7 mouse cellular contexts compared by ENCODE assay signal in the genomic region with DNA sequence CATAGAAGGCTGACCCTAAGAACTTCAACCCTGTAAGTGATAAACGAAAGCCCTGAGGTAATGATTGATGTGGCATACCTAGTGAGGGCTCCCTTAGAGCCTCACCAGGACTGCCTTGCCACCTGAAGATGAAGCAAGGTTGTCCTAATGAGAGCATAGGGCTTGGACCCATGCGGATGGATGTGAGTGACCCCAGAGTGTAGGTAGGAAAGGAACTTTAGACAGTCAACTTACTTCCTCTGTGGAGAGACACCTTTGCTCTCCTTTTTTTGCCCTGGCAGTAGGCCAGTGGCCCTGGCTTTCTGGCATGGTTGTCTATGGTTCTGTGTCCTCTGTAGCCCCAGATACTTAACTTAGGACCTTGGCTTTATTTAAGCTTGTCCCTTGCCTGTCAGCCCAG. TPM values are rescaled to one million over a fixed set of nuclear protein-coding genes. Genes with fewer than 3 reads are reported as not detected.
DNase-seq lines count a peak whose midpoint lies in the region; ATAC-seq and TF ChIP-seq lines count a peak whose summit lies in the region.

No protein-coding gene starts in this region.

- H3K9me3 ChIP-seq in E14TG2a.4 (ENCODE audit: low read length) = no peaks in the 10 kb centered on the region
- H3K9me3 ChIP-seq in MEL (replicated peaks; ENCODE audit: insufficient read depth, low read length) = no peaks in the 10 kb centered on the region
- H3K9me3 ChIP-seq in hindbrain, embryonic 12.5 days (replicated peaks) = no peaks in the 10 kb centered on the region
- H3K9me3 ChIP-seq in limb, embryonic 15.5 days = no peaks in the 10 kb centered on the region

- ATAC-seq in hindbrain, embryonic 12.5 days (ENCODE audit: low FRiP score) = no peak
- ATAC-seq in limb, embryonic 15.5 days (ENCODE audit: insufficient number of reproducible peaks, low FRiP score, low TSS enrichment, low read depth) = no peak

- H3K4me1 ChIP-seq in E14TG2a.4 (replicated peaks; ENCODE audit: low read depth, low read length) = peaks cover 38% of the 10 kb centered on the region
- H3K4me1 ChIP-seq in MEL (ENCODE audit: control insufficient read depth in 1 of 2, insufficient read depth in 2 of 2, low read length in 2 of 2) = peaks cover 0 to 12% of the 10 kb centered on the region in 2 experiments; a peak in 3 of 4 replicates
- peaks cover 20% of the 10 kb centered on the region for H3K4me1 ChIP-seq in hindbrain, embryonic 12.5 days
- H3K4me1 ChIP-seq in limb, embryonic 15.5 days = peaks cover 17% of the 10 kb centered on the region

- no peak for TF ChIP-seq RAD21 in MEL (IDR thresholded peaks at IDR 0.05; ENCODE audit: low read depth, low read length)

- peak overlapping the region; percentile 98 for H3K4me3 ChIP-seq in E14TG2a.4 (replicated peaks; ENCODE audit: low read length)
- peak overlapping the region; percentile 74 to 98 for H3K4me3 ChIP-seq in MEL (ENCODE audit: control insufficient read depth in 1 of 2, insufficient read depth in 1 of 2, low read depth in 2 of 2, low read length in 2 of 2)
- peak overlapping the region; percentile 96 for H3K4me3 ChIP-seq in hindbrain, embryonic 12.5 days
- peak overlapping the region; percentile 96 for H3K4me3 ChIP-seq in limb, embryonic 15.5 days

- H3K9ac ChIP-seq in MEL (ENCODE audit: control insufficient read depth, low read depth, low read length, poor library complexity, severe bottlenecking) = peak overlapping the region; percentile 83
- H3K9ac ChIP-seq in hindbrain, embryonic 12.5 days = peak overlapping the region; percentile 82
- H3K9ac ChIP-seq in limb, embryonic 15.5 days = peak overlapping the region; percentile 82; the same call in 1 of the 2 replicates

- no peak for TF ChIP-seq CTCF in E14TG2a.4 (conservative IDR thresholded peaks at IDR 0.05; ENCODE audit: low read length)
- TF ChIP-seq CTCF in MEL (IDR thresholded peaks at IDR 0.05 in 2 of 3, conservative IDR thresholded peaks at IDR 0.05 in 1 of 3; ENCODE audit: control insufficient read depth in 1 of 3, insufficient read depth in 1 of 3, low read depth in 2 of 3, low read length in 3 of 3, poor library complexity in 1 of 3, severe bottlenecking in 1 of 3) = no peak

- H3K27ac ChIP-seq in MEL (ENCODE audit: control insufficient read depth, low read depth, low read length) = no peak overlapping the region
- H3K27ac ChIP-seq in hindbrain, embryonic 12.5 days = no peak overlapping the region
- no peak overlapping the region for H3K27ac ChIP-seq in limb, embryonic 15.5 days

- H3K79me2 ChIP-seq in MEL (ENCODE audit: control insufficient read depth, insufficient read depth, low read length, poor library complexity) = peaks cover 33% of the 10 kb centered on the region

- no peak for TF ChIP-seq POLR2A in MEL (IDR thresholded peaks at IDR 0.05; ENCODE audit: control insufficient read depth in 1 of 2, insufficient read depth in 1 of 2, low read depth in 1 of 2, low read length in 2 of 2, poor library complexity in 1 of 2)

- no peak for TF ChIP-seq EP300 in MEL (IDR thresholded peaks at IDR 0.05; ENCODE audit: low read depth in 1 of 2, low read length in 2 of 2)

- H3K27me3 ChIP-seq in E14TG2a.4 (ENCODE audit: insufficient read depth, low read length) = peaks cover 6% of the 10 kb centered on the region
- H3K27me3 ChIP-seq in MEL (ENCODE audit: control insufficient read depth in 1 of 2, insufficient read depth in 2 of 2, low read length in 2 of 2) = no peaks in the 10 kb centered on the region
- H3K27me3 ChIP-seq in hindbrain, embryonic 12.5 days = 0 out of 2 replicates have a peak, but pooled peaks cover 4% of the 10 kb centered on the region
- H3K27me3 ChIP-seq in limb, embryonic 15.5 days = no peaks in the 10 kb centered on the region

- peak overlapping the region; percentile 100 for H3K4me2 ChIP-seq in hindbrain, embryonic 12.5 days (replicated peaks)
- H3K4me2 ChIP-seq in limb, embryonic 15.5 days = peak overlapping the region; percentile 100

- H3K36me3 ChIP-seq in E14TG2a.4 (ENCODE audit: insufficient read depth, low read length) (peaks cover 58% of the 10 kb centered on the region), MEL (ENCODE audit: control insufficient read depth in 1 of 2, insufficient read depth in 2 of 2, low read length in 2 of 2) (peaks cover 1 to 7% of the 10 kb centered on the region in 2 experiments; a peak in 3 of 4 replicates)
- H3K36me3 ChIP-seq in hindbrain, embryonic 12.5 days = peaks cover 36% of the 10 kb centered on the region
- H3K36me3 ChIP-seq in limb, embryonic 15.5 days = peaks cover 39% of the 10 kb centered on the region

- WGBS in hindbrain, embryonic 12.5 days = 89% methylated on average over 2 of the region's 2 CpGs
- WGBS in limb, embryonic 15.5 days = 86% methylated on average over 2 of the region's 2 CpGs

- DNase-seq in MEL (ENCODE audit: low read depth, low spot score) = no peak
- DNase-seq in spleen, postnatal 36 days (ENCODE audit: low spot score in 2 of 2) = no peak
- DNase-seq in frontal cortex, postnatal 36 days (ENCODE audit: low spot score in 2 of 2) = no peak
- no peak for DNase-seq in embryo, embryonic 10 days (ENCODE audit: low spot score)

TF ChIP-seq in MEL, 35 proteins besides CTCF, POLR2A, EP300 and RAD21:
- no peak for TF ChIP-seq NRF1 (IDR thresholded peaks at IDR 0.05; ENCODE audit: insufficient read depth, low read depth, low read length, poor library complexity, severe bottlenecking)
- no peak for TF ChIP-seq MAX (IDR thresholded peaks at IDR 0.05; ENCODE audit: low read length)
- TF ChIP-seq MYB (IDR thresholded peaks at IDR 0.05; ENCODE audit: low read depth, low read length) = no peak
- TF ChIP-seq TCF12 (IDR thresholded peaks at IDR 0.05; ENCODE audit: low read depth, low read length) = no peak
- TF ChIP-seq NELFE (IDR thresholded peaks at IDR 0.05; ENCODE audit: low read depth, low read length) = no peak
- TF ChIP-seq ZNF384 (IDR thresholded peaks at IDR 0.05; ENCODE audit: low read depth, low read length) = no peak

RNA-seq across cellular contexts. Expression of gene Tysnd1, which starts 1.7 kb away (rescaled TPM):
- 59.8 and 72.7 TPM in 2 replicates for total RNA-seq in MEL (2012; rRNA removed)
- polyA plus RNA-seq in MEL (2012; ENCODE audit: insufficient read depth in 1 of 2, insufficient read length in 2 of 2, low read depth in 1 of 2, low replicate concordance in 2 of 2, missing spikeins in 1 of 2) = 100 to 1,000 TPM in 1 of 2 experiments, not detected in 1; 119 TPM
- polyA plus RNA-seq in hindbrain, embryonic 12.5 days (2016; fragmentation: Nextera tagmentation; extraction: Ambion mirVana) = 36.5 and 37.4 TPM in 2 replicates
- 31.0 and 33.1 TPM in 2 replicates for polyA plus RNA-seq in limb, embryonic 15.5 days (2015; fragmentation: Nextera tagmentation; extraction: Ambion mirVana)

RNA-seq across cellular contexts. Expression of gene Sar1a, which starts 16.9 kb away (rescaled TPM):
- 114 and 135 TPM in 2 replicates for total RNA-seq in MEL (2012; rRNA removed)
- 100 to 1,000 TPM in 1 of 2 experiments, not detected in 1; 133 TPM for polyA plus RNA-seq in MEL (2012; ENCODE audit: insufficient read depth in 1 of 2, insufficient read length in 2 of 2, low read depth in 1 of 2, low replicate concordance in 2 of 2, missing spikeins in 1 of 2)
- polyA plus RNA-seq in hindbrain, embryonic 12.5 days (2016; fragmentation: Nextera tagmentation; extraction: Ambion mirVana) = 234 and 235 TPM in 2 replicates
- 323 and 343 TPM in 2 replicates for polyA plus RNA-seq in limb, embryonic 15.5 days (2015; fragmentation: Nextera tagmentation; extraction: Ambion mirVana)

RNA-seq across cellular contexts. Expression of gene Aifm2, which starts 18.0 kb away (rescaled TPM):
- total RNA-seq in MEL (2012; rRNA removed) = 13.2 and 13.4 TPM in 2 replicates
- polyA plus RNA-seq in MEL (2012; ENCODE audit: insufficient read depth in 1 of 2, insufficient read length in 2 of 2, low read depth in 1 of 2, low replicate concordance in 2 of 2, missing spikeins in 1 of 2) = 10 to 100 TPM in 1 of 2 experiments, not detected in 1; 17.7 TPM
- polyA plus RNA-seq in hindbrain, embryonic 12.5 days (2016; fragmentation: Nextera tagmentation; extraction: Ambion mirVana) = 6.3 and 7.5 TPM in 2 replicates
- 12.5 and 14.9 TPM in 2 replicates for polyA plus RNA-seq in limb, embryonic 15.5 days (2015; fragmentation: Nextera tagmentation; extraction: Ambion mirVana)

RNA-seq across cellular contexts. Expression of gene Ppa1, which starts 48.7 kb away (rescaled TPM):
- 201 and 211 TPM in 2 replicates for total RNA-seq in MEL (2012; rRNA removed)
- polyA plus RNA-seq in MEL (2012; ENCODE audit: insufficient read depth in 1 of 2, insufficient read length in 2 of 2, low read depth in 1 of 2, low replicate concordance in 2 of 2, missing spikeins in 1 of 2) = 100 to 1,000 TPM in 1 of 2 experiments, not detected in 1; 197 TPM
- polyA plus RNA-seq in hindbrain, embryonic 12.5 days (2016; fragmentation: Nextera tagmentation; extraction: Ambion mirVana) = 193 and 196 TPM in 2 replicates
- 171 and 176 TPM in 2 replicates for polyA plus RNA-seq in limb, embryonic 15.5 days (2015; fragmentation: Nextera tagmentation; extraction: Ambion mirVana)
